9 mouse cellular contexts compared by ENCODE assay signal in the genomic region with DNA sequence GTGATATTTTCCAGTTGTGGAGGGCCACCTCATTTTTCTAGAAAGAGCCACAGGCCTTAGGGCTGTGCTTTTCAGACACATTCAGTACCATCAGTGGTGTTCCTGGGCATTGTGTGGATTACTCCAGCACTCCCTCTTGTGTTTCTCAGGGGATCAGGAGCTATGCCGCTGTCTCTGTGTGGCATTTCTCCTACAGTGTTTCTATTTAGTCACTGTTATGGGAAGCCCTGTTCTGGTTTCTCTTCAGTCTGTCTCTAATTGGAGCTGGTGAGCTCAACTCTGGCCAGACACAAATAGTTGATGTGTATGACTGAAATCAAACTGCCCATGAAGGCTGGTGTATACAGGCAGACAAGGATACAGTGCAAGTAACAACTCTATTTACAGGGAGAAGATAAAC.
DNase-seq lines count a peak whose midpoint lies in the region; ATAC-seq and TF ChIP-seq lines count a peak whose summit lies in the region.
"Had no signal": no experiment of that assay in that cellular context is flagged by ENCODE, and none has a peak within 500 bp of the region (broad histone marks: within the 10 kb centered on the region; RNA-seq: fewer than 3 reads in every experiment).

No protein-coding gene starts in this region.

- no peak overlapping the region for H3K4me3 ChIP-seq in embryonic facial prominence, embryonic 11.5 days (ENCODE audit: low read depth, low read length)
- no peak overlapping the region for H3K4me3 ChIP-seq in embryonic facial prominence, embryonic 10.5 days
- no peak overlapping the region for H3K4me3 ChIP-seq in left cerebral cortex, adult 2 months
- H3K4me3 ChIP-seq: midbrain, embryonic 12.5 days had no signal

- no peak overlapping the region for H3K4me2 ChIP-seq in embryonic facial prominence, embryonic 11.5 days (ENCODE audit: low read depth, low read length)
- H3K4me2 ChIP-seq: midbrain, embryonic 12.5 days had no signal

- WGBS in embryonic facial prominence, embryonic 11.5 days, result 48% methylated on average over 1 of the region's 1 CpGs
- WGBS in embryonic facial prominence, embryonic 10.5 days, result 45% methylated on average over 1 of the region's 1 CpGs

- no peaks in the 10 kb centered on the region for H3K27me3 ChIP-seq in embryonic facial prominence, embryonic 11.5 days (ENCODE audit: control insufficient read depth, insufficient read depth, low read length)
- H3K27me3 ChIP-seq in embryonic facial prominence, embryonic 10.5 days (replicated peaks; ENCODE audit: low read depth, poor library complexity, severe bottlenecking), result no peaks in the 10 kb centered on the region
- H3K27me3 ChIP-seq: midbrain, embryonic 12.5 days had no signal

- intact Hi-C loops in left cerebral cortex, adult 2 months (cut with DNase I), result loop anchor here (1.0 to 10.0 kb wide), 4 partner anchors 321 to 1532 kb away; a partner anchor contains a TSS
- intact Hi-C loops in left cerebral cortex, postnatal 10 days (cut with DNase I), result loop anchor here (5.0 to 10.0 kb wide), 2 partner anchors 670 to 1148 kb away; no protein-coding TSS in a partner anchor

- H3K27ac ChIP-seq in embryonic facial prominence, embryonic 11.5 days (replicated peaks; ENCODE audit: low read depth, low read length), result no peak overlapping the region
- no peak overlapping the region for H3K27ac ChIP-seq in embryonic facial prominence, embryonic 10.5 days (replicated peaks)
- no peak overlapping the region for H3K27ac ChIP-seq in left cerebral cortex, adult 2 months
- H3K27ac ChIP-seq: midbrain, embryonic 12.5 days had no signal

- H3K9me3 ChIP-seq in embryonic facial prominence, embryonic 11.5 days (replicated peaks; ENCODE audit: control insufficient read depth, low read length), result no peaks in the 10 kb centered on the region
- H3K9me3 ChIP-seq in embryonic facial prominence, embryonic 10.5 days, result no peaks in the 10 kb centered on the region
- H3K9me3 ChIP-seq: midbrain, embryonic 12.5 days had no signal

- peak; percentile 59 for TF ChIP-seq CTCF in left cerebral cortex, adult 2 months (IDR thresholded peaks at IDR 0.05)

- H3K9ac ChIP-seq in embryonic facial prominence, embryonic 11.5 days (replicated peaks; ENCODE audit: low read length), result no peak overlapping the region
- H3K9ac ChIP-seq: midbrain, embryonic 12.5 days had no signal

- ATAC-seq in embryonic facial prominence, embryonic 11.5 days (replicated peaks; ENCODE audit: insufficient number of reproducible peaks, low FRiP score, low TSS enrichment, low read depth), result no peak

- no peaks in the 10 kb centered on the region for H3K4me1 ChIP-seq in embryonic facial prominence, embryonic 11.5 days (ENCODE audit: control insufficient read depth, insufficient read depth, low read length)
- no peaks in the 10 kb centered on the region for H3K4me1 ChIP-seq in embryonic facial prominence, embryonic 10.5 days
- H3K4me1 ChIP-seq: midbrain, embryonic 12.5 days had no signal

- peak; percentile 7 for DNase-seq in embryonic facial prominence, embryonic 11.5 days (ENCODE audit: low spot score)
- no peak for DNase-seq in embryonic facial prominence, embryonic 10.5 days (ENCODE audit: low spot score)
- DNase-seq in left cerebral cortex, adult 2 months (ENCODE audit: extremely low spot score in 1 of 2, low spot score in 2 of 2), result no peak
- DNase-seq in left cerebral cortex, adult 8-10 months (ENCODE audit: low spot score in 2 of 2), result no peak
- peak; percentile 3 for DNase-seq in adrenal gland, postnatal 25 days
- peak; percentile 66 for DNase-seq in lung, postnatal 10 days
- DNase-seq in spleen, adult 18-20 months, result no peak
- no peak for DNase-seq in left cerebral cortex, postnatal 10 days (ENCODE audit: extremely low spot score in 1 of 2, low spot score in 2 of 2)

- H3K36me3 ChIP-seq in embryonic facial prominence, embryonic 11.5 days (replicated peaks; ENCODE audit: control insufficient read depth, insufficient read depth, low read depth, low read length), result no peaks in the 10 kb centered on the region
- no peaks in the 10 kb centered on the region for H3K36me3 ChIP-seq in embryonic facial prominence, embryonic 10.5 days (replicated peaks)
- H3K36me3 ChIP-seq: midbrain, embryonic 12.5 days had no signal

Comparison
In these comparisons a context has a peak if more than half of its experiments do, and no peak if none do; other contexts are left out.
1. DNase-seq: peak in embryonic facial prominence, embryonic 11.5 days (single experiment), adrenal gland, postnatal 25 days (single experiment) and lung, postnatal 10 days (single experiment); none in embryonic facial prominence, embryonic 10.5 days (single experiment), left cerebral cortex, adult 2 months (0 of 2), left cerebral cortex, adult 8-10 months (0 of 2), spleen, adult 18-20 months (0 of 2) and left cerebral cortex, postnatal 10 days (0 of 2).